Mouse (Mus musculus) testis, adult 2 months (tissue): ENCODE data around the gene Tspan11. TPM values are rescaled to one million over a fixed set of nuclear protein-coding genes. Genes with fewer than 3 reads are reported as not detected.

Experiments used
- H3K27ac ChIP-seq: fragments of 200-500 bp; 2 replicates; pipeline ENCODE4 v1.5.1; 2012; ENCODE audit warnings: low read depth, low read length; ENCODE audit not compliant: control insufficient read depth, insufficient read depth
- H3K27me3 ChIP-seq: fragments of 200-500 bp; 2 replicates; pipeline ENCODE4 v1.6.1; 2012; ENCODE audit warnings: mild to moderate bottlenecking, low read length, moderate library complexity; ENCODE audit not compliant: control insufficient read depth, insufficient read depth
- H3K36me3 ChIP-seq: fragments of 200-500 bp; 2 replicates; pipeline ENCODE4 v1.6.1; 2012; ENCODE audit warnings: mild to moderate bottlenecking, low read length; ENCODE audit not compliant: control insufficient read depth, insufficient read depth
- H3K4me1 ChIP-seq: fragments of 200-500 bp; 2 replicates; pipeline ENCODE4 v1.6.1; 2012; ENCODE audit warnings: low read length; ENCODE audit not compliant: control insufficient read depth, insufficient read depth
- H3K4me3 ChIP-seq: fragments of 200-500 bp; 2 replicates; pipeline ENCODE4 v1.5.1; 2012; ENCODE audit warnings: low read depth, mild to moderate bottlenecking, low read length, moderate library complexity, mixed read lengths; ENCODE audit not compliant: control insufficient read depth
- CTCF ChIP-seq: fragments of 200-500 bp; IDR thresholded peaks from 2 replicates; pipeline ENCODE4 v1.5.1; 2012; ENCODE audit warnings: low read depth, mild to moderate bottlenecking, inconsistent platforms, low read length, moderate library complexity; ENCODE audit not compliant: control insufficient read depth, insufficient read depth, insufficient replicate concordance
- POLR2A ChIP-seq: fragments of 200-500 bp; IDR thresholded peaks from 2 replicates; pipeline ENCODE4 v1.6.1; 2012; ENCODE audit warnings: low read depth, mild to moderate bottlenecking, inconsistent platforms, low read length, moderate library complexity; ENCODE audit not compliant: control insufficient read depth
- polyA plus RNA-seq: library from polyadenylated mRNA; depleted of rRNA; stranded (reverse); fragments of >200 nt; gene quantifications from 2 replicates; pipeline ENCODE4 v1.2.3, GENCODE M21; 2012

Tspan11 gene
- polyA plus RNA-seq, 1 experiment = 0.75 TPM

DNA sequence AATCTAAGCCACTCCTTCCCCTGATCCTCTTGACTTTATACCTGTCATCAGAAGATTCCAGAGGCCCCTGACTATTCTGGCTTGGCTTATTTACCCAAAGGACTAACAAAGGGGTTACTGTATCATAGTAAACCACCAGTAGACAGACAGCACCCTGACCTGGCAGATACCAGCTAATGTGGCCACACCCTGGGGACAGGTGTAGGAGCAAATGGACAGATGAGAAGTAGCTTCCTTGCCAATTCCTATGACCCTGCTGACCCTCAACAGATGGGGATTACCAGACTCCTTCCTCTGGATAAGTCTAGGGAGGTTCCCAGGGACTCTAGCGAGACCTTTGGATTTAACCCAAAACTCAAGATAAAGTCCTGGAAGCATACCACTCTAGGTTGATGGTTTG, 72.8 kb downstream of the Tspan11 start:
- H3K36me3 ChIP-seq = no peaks in the 10 kb centered on the region
- no peaks in the 10 kb centered on the region for H3K27me3 ChIP-seq
- no peaks in the 10 kb centered on the region for H3K4me1 ChIP-seq
- no peak overlapping the region for H3K4me3 ChIP-seq
- H3K27ac ChIP-seq = no peak overlapping the region
- no peak for TF ChIP-seq CTCF
- no peak for TF ChIP-seq POLR2A

DNA sequence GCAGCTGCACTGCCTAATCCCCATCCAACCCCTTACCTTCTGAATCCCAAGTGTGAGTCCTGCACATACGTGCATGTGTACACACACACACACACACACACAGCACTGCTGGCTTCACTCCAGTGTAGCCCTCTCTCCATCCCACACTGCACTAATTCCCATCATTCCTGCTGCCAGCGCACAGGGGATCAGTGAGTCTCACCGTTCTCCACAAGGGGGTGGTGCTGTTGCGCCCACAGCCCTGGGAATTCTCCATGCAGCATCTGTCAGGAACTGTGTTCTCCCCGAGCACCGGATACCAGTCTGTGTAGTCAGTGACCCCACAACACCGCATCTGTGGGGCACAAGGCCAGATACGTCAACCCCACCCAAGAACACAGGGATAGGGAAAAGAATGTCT, 78.1 kb downstream of the Tspan11 start:
- Histone ChIP-seq H3K27me3 (no peaks in the 10 kb centered on the region), H3K4me3 (no peak overlapping the region), H3K36me3 (no peaks in the 10 kb centered on the region), H3K4me1 (no peaks in the 10 kb centered on the region), H3K27ac (no peak overlapping the region)
- TF ChIP-seq POLR2A (no peak), CTCF (peak; percentile 30; the same call in 1 of the 2 replicates)

DNA sequence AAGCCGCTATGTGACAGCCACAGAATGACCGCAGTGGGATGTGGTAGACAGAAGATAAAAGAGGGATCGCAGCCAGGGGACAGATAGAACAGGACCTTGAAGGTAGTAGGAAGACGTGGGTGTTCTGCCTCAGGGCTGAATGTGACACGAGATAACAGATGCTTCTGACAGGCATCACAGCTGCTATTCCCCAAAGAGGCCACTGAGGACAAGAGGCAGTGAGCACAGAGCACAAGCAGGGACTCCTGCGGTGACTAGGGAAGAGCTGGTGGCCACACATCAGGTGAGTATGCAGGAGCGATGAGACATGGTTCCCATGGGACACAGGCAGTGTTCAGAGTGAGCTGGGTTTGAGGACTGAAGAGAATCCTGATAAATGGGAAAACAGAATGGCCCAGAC, 82.3 kb downstream of the Tspan11 start:
- no peaks in the 10 kb centered on the region for H3K27me3 ChIP-seq
- H3K36me3 ChIP-seq = no peaks in the 10 kb centered on the region
- H3K27ac ChIP-seq = no peak overlapping the region
- no peak for TF ChIP-seq POLR2A
- no peak for TF ChIP-seq CTCF
- H3K4me1 ChIP-seq = no peaks in the 10 kb centered on the region
- H3K4me3 ChIP-seq = no peak overlapping the region

DNA sequence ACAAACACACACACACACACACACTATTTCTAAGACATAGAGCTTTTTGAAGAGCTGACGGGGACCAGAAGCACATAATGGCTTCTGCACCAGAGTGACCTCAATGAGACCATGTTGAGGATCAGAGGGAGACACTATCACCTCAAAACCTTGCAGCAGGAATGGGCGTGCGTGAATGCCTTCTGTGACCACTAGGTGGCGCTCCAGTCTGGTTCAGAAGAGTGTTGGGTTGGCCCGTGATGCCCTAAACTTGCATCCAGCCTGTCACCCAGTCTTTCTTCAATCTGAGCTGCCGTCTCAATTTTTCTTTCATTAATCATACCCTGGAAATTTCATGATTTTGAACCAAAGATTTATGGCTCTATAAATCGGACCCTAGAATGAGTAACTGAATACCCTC, 82.7 kb downstream of the Tspan11 start:
- TF ChIP-seq CTCF = peak; percentile 97
- no peak for TF ChIP-seq POLR2A
- no peaks in the 10 kb centered on the region for H3K4me1 ChIP-seq
- no peaks in the 10 kb centered on the region for H3K36me3 ChIP-seq
- no peak overlapping the region for H3K4me3 ChIP-seq
- no peak overlapping the region for H3K27ac ChIP-seq
- no peaks in the 10 kb centered on the region for H3K27me3 ChIP-seq

DNA sequence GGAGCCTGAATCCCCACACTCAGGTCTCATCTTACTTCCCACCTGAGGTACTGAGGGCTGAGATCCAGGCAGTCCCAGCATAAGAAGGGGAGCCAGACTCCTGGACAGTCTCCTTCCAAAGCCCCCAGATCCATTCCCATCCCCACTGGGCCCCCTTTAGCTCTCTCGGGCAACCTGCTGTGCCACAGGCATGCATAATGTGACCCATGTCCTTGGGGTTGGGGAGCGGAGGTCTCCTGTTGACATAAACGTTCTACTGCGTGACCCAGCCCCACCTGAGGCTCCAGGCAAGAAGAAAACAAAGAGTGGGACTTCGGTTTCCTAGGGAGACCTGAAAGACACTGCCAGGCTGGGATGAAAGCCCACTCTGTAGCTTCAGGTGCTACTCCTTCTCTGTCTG, 83.5 kb downstream of the Tspan11 start:
- Histone ChIP-seq H3K4me1 (no peaks in the 10 kb centered on the region), H3K4me3 (no peak overlapping the region), H3K27me3 (no peaks in the 10 kb centered on the region), H3K27ac (no peak overlapping the region), H3K36me3 (no peaks in the 10 kb centered on the region)
- TF ChIP-seq CTCF (no peak), POLR2A (no peak)

DNA sequence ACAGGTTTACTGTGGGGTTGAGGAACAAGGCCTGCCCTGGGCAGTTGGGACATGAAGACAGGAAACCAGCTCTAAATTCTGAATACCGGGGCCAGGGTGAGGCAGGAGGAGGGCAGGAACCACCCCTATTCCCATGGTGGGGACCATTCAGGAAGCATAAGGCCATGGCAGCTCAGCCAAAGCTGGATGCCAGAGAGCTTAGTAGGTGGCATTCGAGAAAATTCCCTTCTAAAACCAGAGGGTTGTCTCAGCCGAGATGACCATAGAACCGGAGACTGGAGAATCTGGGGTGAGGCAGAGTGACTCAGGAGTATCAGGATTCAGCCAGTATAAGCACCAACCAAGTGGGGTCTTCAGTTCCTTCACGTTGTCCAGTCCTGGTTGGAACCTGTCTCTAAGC, 84.5 kb downstream of the Tspan11 start:
- Histone ChIP-seq H3K4me3 (no peak overlapping the region), H3K36me3 (no peaks in the 10 kb centered on the region), H3K4me1 (no peaks in the 10 kb centered on the region), H3K27me3 (no peaks in the 10 kb centered on the region), H3K27ac (no peak overlapping the region)
- TF ChIP-seq CTCF = no peak
- no peak for TF ChIP-seq POLR2A

DNA sequence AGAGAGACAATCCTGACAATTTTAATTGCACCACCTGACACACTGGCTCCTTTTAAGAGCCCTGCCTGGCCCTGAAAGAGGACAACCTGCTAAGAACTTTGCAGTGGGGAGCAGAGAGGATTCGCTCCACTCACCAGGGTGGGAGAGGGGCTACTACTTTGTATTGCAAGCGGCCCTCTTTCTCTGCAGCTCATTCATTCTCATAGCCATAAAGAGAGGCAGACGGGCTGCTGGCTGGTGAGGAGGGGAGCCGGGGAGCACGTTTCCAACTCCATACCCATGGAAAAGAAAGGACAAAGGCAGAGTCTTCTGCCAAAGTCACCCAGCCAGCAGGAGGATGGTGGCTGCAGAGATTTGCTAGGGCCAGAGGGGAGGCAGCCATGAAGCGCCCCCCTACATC, 86.2 kb downstream of the Tspan11 start:
- H3K36me3 ChIP-seq = no peaks in the 10 kb centered on the region
- TF ChIP-seq POLR2A (no peak), CTCF (no peak)
- no peak overlapping the region for H3K4me3 ChIP-seq
- H3K4me1 ChIP-seq = no peaks in the 10 kb centered on the region
- no peak overlapping the region for H3K27ac ChIP-seq
- no peaks in the 10 kb centered on the region for H3K27me3 ChIP-seq

DNA sequence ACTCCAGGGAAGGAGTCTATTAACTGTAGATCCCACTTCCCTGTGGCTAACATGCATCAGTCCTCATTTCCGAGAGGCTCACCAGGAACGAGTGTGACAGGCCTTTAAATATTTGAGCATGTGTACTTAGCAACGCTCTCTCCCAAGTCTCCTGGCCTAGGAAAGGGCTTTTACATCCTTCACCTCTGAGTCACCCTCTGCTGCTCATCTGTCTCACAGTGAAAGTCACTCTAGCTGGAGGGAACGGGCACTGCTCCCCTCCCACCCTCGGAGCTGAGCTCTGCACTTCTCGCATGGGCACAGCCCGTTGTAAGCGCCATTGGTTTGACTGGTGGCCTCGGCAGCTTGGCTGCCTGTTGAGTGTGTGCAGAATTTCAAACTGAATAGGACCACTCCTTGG, 86.6 kb downstream of the Tspan11 start:
- no peak for TF ChIP-seq CTCF
- TF ChIP-seq POLR2A = no peak
- Histone ChIP-seq H3K36me3 (no peaks in the 10 kb centered on the region), H3K4me1 (no peaks in the 10 kb centered on the region), H3K27ac (no peak overlapping the region), H3K27me3 (no peaks in the 10 kb centered on the region), H3K4me3 (no peak overlapping the region)
